Mouse (Mus musculus): Measurements from ENCODE around the gene Bmp10.

The Bmp10 gene

GRCm38 (mm10) chr6:87428487-87429044 lies at the start of gene Bmp10:
TSS of gene Bmp10 (plus strand) at chr6:87428994.
- in situ Hi-C loops (cut with MboI, MseI): no loop called here

GRCm38 (mm10) chr6:87383926-87384691 lies 44.7 kb upstream of the Bmp10 start:
- in situ Hi-C loops (cut with MboI, MseI): no loop called here

- in situ Hi-C loops (cut with MboI, MseI): no loop called here
Observed at GRCm38 (mm10) chr6:87384761-87385160, 44.0 kb upstream of the Bmp10 start.

GRCm38 (mm10) chr6:87386203-87386602 lies 42.6 kb upstream of the Bmp10 start:
- in situ Hi-C loops (cut with MboI, MseI): no loop called here

- in situ Hi-C loops (cut with MboI, MseI): no loop called here
Observed at GRCm38 (mm10) chr6:87386681-87387080, 42.1 kb upstream of the Bmp10 start.

- in situ Hi-C loops (cut with MboI, MseI): no loop called here
Observed at GRCm38 (mm10) chr6:87388877-87389276, 39.9 kb upstream of the Bmp10 start, which contains the start of gene Gkn3. TSS of gene Gkn3 (minus strand) at chr6:87388935.

- in situ Hi-C loops (cut with MboI, MseI): no loop called here
Observed at GRCm38 (mm10) chr6:87389455-87389989, 39.3 kb upstream of the Bmp10 start.

GRCm38 (mm10) chr6:87393466-87394205 lies 35.2 kb upstream of the Bmp10 start:
- in situ Hi-C loops (cut with MboI, MseI): no loop called here

GRCm38 (mm10) chr6:87394783-87395182 lies 34.0 kb upstream of the Bmp10 start:
- in situ Hi-C loops (cut with MboI, MseI): loop anchor here (5.0 kb wide), 1 partner anchor 58 kb away; no protein-coding TSS in a partner anchor

GRCm38 (mm10) chr6:87399137-87399536 lies 29.7 kb upstream of the Bmp10 start:
- in situ Hi-C loops (cut with MboI, MseI): loop anchor here (5.0 kb wide), 1 partner anchor 53 kb away; no protein-coding TSS in a partner anchor

- in situ Hi-C loops (cut with MboI, MseI): loop anchor here (5.0 kb wide), 1 partner anchor 52 kb away; no protein-coding TSS in a partner anchor
Observed at GRCm38 (mm10) chr6:87399886-87400566, 28.8 kb upstream of the Bmp10 start.

- in situ Hi-C loops (cut with MboI, MseI): no loop called here
Observed at GRCm38 (mm10) chr6:87401456-87401855, 27.3 kb upstream of the Bmp10 start.

GRCm38 (mm10) chr6:87412011-87412410 lies 16.8 kb upstream of the Bmp10 start:
- in situ Hi-C loops (cut with MboI, MseI): no loop called here

- in situ Hi-C loops (cut with MboI, MseI): no loop called here
Observed at GRCm38 (mm10) chr6:87422304-87422703, 6.5 kb upstream of the Bmp10 start.

- in situ Hi-C loops (cut with MboI, MseI): no loop called here
Observed at GRCm38 (mm10) chr6:87424037-87424816, 4.6 kb upstream of the Bmp10 start.

- in situ Hi-C loops (cut with MboI, MseI): no loop called here
Observed at GRCm38 (mm10) chr6:87426954-87427353, 1.8 kb upstream of the Bmp10 start.

GRCm38 (mm10) chr6:87427616-87428015 lies 1.2 kb upstream of the Bmp10 start:
- in situ Hi-C loops (cut with MboI, MseI): no loop called here

GRCm38 (mm10) chr6:87435791-87436190 lies 7.0 kb downstream of the Bmp10 start:
- in situ Hi-C loops (cut with MboI, MseI): loop anchor here (10.0 kb wide), 1 partner anchor 1041 kb away; the partner anchor contains the start of gene Pcyox1

GRCm38 (mm10) chr6:87436745-87437144 lies 8.0 kb downstream of the Bmp10 start:
- in situ Hi-C loops (cut with MboI, MseI): loop anchor here (10.0 kb wide), 1 partner anchor 1042 kb away; the partner anchor contains the start of gene Pcyox1

GRCm38 (mm10) chr6:87443253-87443652 lies 14.5 kb downstream of the Bmp10 start:
- in situ Hi-C loops (cut with MboI, MseI): no loop called here
